Mouse (Mus musculus) kidney, adult 2 months (tissue): ENCODE data around the gene Wdr49.

Source experiments
- CTCF ChIP-seq: fragments of 200-500 bp; conservative IDR thresholded peaks from 2 replicates; pipeline ENCODE4 v1.5.1; 2011; ENCODE audit warnings: low read depth, mild to moderate bottlenecking, control low read depth, low read length, moderate library complexity, mixed read lengths; ENCODE audit not compliant: insufficient read depth, insufficient read length
- POLR2A ChIP-seq: fragments of 200-500 bp; IDR thresholded peaks from one replicate; pipeline ENCODE4 v1.6.1; 2011; ENCODE audit warnings: low read depth, low read length, control low read depth

- TF ChIP-seq CTCF (no peak), POLR2A (no peak)
Measured at GRCm38 (mm10) chr3:75304621-75305020, 177.3 kb downstream of the Wdr49 start.
